Mouse (Mus musculus): Measurements from ENCODE around the gene Krt86. TPM values are rescaled to one million over a fixed set of nuclear protein-coding genes. Genes with fewer than 3 reads are reported as not detected.

Gene Krt86
- total RNA-seq (2023), result not detected

GRCm38 (mm10) chr15:101472952-101473528, at the start of gene Krt86:
Krt86 (plus strand) TSS chr15:101473478.

GRCm38 (mm10) chr15:101438555-101438954, 34.7 kb upstream of the Krt86 start, which contains the start of gene Krt87:
Krt87 (minus strand) TSS chr15:101438804.

GRCm38 (mm10) chr15:101447444-101447843, 25.8 kb upstream of the Krt86 start, which contains the start of gene Krt88:
Krt88 (plus strand) TSS chr15:101447744.

GRCm38 (mm10) chr15:101463651-101464050, 9.6 kb upstream of the Krt86 start, which contains the start of gene Krt81:
Krt81 (minus strand) TSS chr15:101463751.

GRCm38 (mm10) chr15:101491431-101491830, 18.2 kb downstream of the Krt86 start, which contains the start of gene Krt83:
Krt83 (minus strand) TSS chr15:101491512.

GRCm38 (mm10) chr15:101517161-101517560, 43.9 kb downstream of the Krt86 start, which contains the start of gene Gm49425:
Gm49425 (minus strand) TSS chr15:101517261.

Other genes with a start within 250 kb of the Krt86 start
- 10 to 100 TPM in 1 of 2 experiments, 1 to 10 TPM in 1; 5.9 to 13.9 TPM for gene Grasp, start 249.3 kb upstream of the Krt86 start, total RNA-seq (2023)
- gene Nr4a1, start 219.2 kb upstream of the Krt86 start, total RNA-seq (2023), result 100 to 1,000 TPM; 248 to 368 TPM
- gene Atg101, start 189.2 kb upstream of the Krt86 start, total RNA-seq (2023), result 10 to 100 TPM; 75.5 to 76.0 TPM
- 1 to 10 TPM in 1 of 2 experiments, not detected in 1; 1.0 TPM for gene 6030408B16Rik, start 180.3 kb upstream of the Krt86 start, total RNA-seq (2023)
- not detected for gene Krt80, start 103.3 kb upstream of the Krt86 start, total RNA-seq (2023)
- not detected for gene Krt7, start 62.4 kb upstream of the Krt86 start, total RNA-seq (2023)
- gene Krt87, start 34.7 kb upstream of the Krt86 start, total RNA-seq (2023), result not detected
- gene Krt88, start 25.7 kb upstream of the Krt86 start, total RNA-seq (2023), result not detected
- not detected for gene Krt81, start 9.7 kb upstream of the Krt86 start, total RNA-seq (2023)
- not detected for gene Krt83, start 18.0 kb downstream of the Krt86 start, total RNA-seq (2023)
- not detected for gene Gm49425, start 43.8 kb downstream of the Krt86 start, total RNA-seq (2023)
- gene Krt84, start 59.3 kb downstream of the Krt86 start, total RNA-seq (2023), result not detected
- gene Krt82, start 77.2 kb downstream of the Krt86 start, total RNA-seq (2023), result not detected
- gene Krt90, start 89.5 kb downstream of the Krt86 start, total RNA-seq (2023), result not detected
- gene Krt75, start 100.4 kb downstream of the Krt86 start, total RNA-seq (2023), result not detected
- not detected for gene Gm5414, start 154.7 kb downstream of the Krt86 start, total RNA-seq (2023)
- gene Gm5478, start 173.9 kb downstream of the Krt86 start, total RNA-seq (2023), result not detected
- gene Krt6b, start 206.8 kb downstream of the Krt86 start, total RNA-seq (2023), result not detected
- gene Krt6a, start 220.8 kb downstream of the Krt86 start, total RNA-seq (2023), result not detected
- not detected for gene Krt5, start 239.4 kb downstream of the Krt86 start, total RNA-seq (2023)